Mouse (Mus musculus) 416B (cell line): ENCODE measurements at regions not wholly inside any gene's neighbourhood (a gene's known extent, or its start where the extent isn't known, plus 50 kb on each side); places are given as distances from the start of the nearest gene placed in this dataset.

Experiments used
- DNase-seq: peaks from one replicate; pipeline ENCODE4 v3.0.0; 2011; ENCODE audit warnings: low read depth

DNA sequence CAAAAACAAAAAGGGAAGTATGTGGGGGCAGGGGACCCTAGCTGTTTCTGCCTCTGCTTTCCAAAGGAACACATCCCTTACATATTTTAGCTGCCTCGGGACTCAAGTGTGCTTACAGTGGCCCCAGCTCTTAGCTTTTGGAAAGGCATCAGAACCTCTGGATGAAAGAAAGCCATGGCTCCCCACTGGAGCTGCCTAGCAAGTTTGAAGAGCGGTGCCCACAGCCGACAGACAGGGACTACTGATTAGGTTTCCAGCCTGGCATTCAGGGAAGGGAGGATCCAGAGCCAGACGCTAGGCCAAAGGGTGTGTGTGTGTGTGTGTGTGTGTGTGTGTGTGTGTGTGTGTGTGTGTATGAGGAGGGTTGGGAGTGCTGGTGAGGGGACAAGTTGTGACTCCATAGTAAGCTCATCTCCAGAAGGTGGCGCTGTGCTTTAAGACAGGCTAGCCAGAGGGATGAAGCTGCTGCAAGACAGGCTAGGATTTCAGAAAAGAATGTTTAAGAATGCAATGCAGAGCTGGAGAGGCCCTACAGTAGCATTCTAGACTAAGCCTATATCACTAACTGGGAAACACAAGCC is 318.9 kb downstream of the Mycn start:
- peak; percentile 58 for DNase-seq

GRCm38 (mm10) chr12:12621506-12621905 is 320.2 kb downstream of the Mycn start:
- no peak for DNase-seq

GRCm38 (mm10) chr12:12620316-12620715 is 321.4 kb downstream of the Mycn start:
- no peak for DNase-seq

DNA sequence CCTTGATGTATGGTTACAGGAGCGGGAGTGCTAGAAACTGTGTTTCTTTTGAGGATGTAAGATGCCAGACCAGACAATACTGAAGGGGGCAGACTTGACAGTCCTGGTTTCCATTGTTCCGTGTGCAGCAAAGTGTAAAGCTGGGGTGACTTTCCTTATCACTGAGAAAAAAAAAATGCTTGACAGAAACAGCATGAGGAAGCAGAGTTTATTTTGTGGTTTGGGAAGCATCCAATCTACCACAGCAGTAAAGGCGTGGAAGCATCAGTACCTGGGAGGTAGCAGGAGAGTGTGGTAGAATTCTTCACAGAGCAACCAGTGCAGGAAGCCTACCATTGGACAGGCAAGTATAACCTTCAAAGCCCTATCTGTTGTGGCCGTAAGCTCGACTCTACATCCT is 322.3 kb downstream of the Mycn start:
- DNase-seq = no peak

GRCm38 (mm10) chr12:12612520-12612919 is 329.2 kb downstream of the Mycn start:
- DNase-seq = no peak

- DNase-seq = no peak
These were observed 330.9 kb downstream of the Mycn start for GRCm38 (mm10) chr12:12610861-12611260.

GRCm38 (mm10) chr12:12607995-12608394 is 333.7 kb downstream of the Mycn start:
- DNase-seq = no peak

GRCm38 (mm10) chr12:12606911-12607310 is 334.8 kb downstream of the Mycn start:
- DNase-seq = no peak

DNA sequence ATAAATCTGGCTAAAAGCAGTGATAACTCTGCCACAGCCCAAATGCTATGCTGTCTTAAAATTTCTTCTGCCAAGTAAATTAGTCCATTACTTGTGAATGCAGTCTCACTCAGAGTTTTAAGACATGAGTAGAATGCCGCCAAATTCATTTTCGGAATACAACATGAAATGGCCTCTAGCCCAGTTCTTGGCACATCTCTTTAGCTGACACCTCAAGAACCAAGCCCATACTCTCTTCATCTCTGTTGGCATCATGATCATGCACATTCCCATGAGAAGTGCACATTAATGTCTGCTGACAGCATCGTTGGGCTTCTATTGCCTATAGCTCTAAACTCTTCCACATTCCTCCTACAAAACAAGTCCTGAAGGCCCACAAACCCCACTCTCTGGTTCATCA is 336.2 kb downstream of the Mycn start:
- DNase-seq = no peak

DNA sequence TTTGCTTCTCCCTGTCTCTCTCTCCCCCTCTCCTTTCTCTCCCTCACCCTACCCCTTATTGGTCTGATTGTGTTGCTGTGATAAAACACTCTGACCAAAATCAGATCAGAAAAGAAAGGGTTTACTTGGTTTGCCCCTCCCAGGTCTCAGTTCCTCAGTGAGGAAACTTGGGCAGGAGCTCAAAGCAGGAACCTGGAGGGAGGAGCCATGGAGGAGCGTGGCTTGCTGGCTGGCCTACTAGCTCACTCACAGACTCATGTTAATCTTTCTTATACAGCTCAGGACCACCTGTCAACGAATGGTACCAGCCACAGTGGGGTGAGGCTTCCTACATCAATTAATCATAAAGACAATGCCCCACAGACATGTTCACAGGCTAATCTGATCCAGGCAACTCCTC is 339.4 kb downstream of the Fam49a start:
- DNase-seq = no peak

DNA sequence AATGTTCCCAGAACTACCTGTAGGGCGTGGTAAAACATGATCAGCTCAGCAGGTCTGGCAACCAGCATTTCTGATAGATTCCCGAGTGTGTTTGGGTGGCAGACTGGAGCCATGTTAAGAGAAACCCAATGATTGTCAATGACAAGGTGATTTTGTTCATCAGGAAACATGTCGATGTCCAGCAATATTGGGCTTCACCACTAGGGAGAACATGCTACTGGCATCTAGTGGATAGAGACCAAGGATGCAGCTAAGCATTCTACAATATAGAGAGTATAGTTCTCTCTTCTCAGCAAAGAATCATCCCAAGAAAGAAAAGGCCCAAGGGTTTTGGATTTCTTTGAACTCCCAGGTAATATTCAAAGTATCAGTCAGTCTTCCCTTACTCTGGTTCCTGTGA is 333.5 kb downstream of the Fam49a start:
- DNase-seq = no peak

DNA sequence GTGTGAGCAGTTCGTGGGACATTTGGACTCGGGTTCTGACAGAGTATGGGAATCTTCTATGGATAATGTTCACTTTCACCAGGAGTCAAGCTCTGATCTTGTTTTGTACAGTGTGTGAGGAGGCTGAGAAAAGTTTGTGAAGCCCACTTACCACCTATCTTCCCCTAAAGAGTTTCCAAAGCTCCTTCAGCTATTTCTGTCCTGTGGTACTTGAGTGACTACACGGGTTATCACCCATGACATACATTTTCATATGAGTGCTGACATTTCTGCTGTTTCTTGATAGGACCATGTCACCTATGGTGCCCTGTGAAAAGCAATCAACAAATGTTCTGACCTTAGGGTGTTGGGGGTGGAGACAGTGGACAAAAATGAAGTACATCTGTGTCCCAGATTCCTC is 332.6 kb downstream of the Fam49a start:
- DNase-seq = no peak

DNA sequence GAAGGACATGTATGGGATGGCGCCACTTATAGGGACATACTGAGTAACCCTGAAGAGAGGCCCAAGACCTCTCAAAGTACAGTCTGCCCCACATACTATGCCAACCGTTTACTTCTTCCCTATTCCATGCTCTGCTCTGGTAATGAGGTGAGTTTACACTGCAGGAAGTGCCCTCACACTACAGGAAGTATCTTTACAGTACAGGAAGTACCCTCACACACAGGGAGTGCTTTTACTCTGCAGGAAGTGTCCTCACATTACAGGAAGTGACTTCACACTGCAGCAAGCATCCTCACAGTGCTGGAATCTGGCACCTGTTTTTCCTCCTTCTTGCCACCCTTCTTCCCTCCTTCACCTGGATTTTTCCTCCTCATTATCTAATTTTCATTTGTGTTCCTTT is 331.4 kb downstream of the Fam49a start:
- DNase-seq = no peak

GRCm38 (mm10) chr12:12590753-12591291 is 328.9 kb downstream of the Fam49a start:
- DNase-seq = no peak

DNA sequence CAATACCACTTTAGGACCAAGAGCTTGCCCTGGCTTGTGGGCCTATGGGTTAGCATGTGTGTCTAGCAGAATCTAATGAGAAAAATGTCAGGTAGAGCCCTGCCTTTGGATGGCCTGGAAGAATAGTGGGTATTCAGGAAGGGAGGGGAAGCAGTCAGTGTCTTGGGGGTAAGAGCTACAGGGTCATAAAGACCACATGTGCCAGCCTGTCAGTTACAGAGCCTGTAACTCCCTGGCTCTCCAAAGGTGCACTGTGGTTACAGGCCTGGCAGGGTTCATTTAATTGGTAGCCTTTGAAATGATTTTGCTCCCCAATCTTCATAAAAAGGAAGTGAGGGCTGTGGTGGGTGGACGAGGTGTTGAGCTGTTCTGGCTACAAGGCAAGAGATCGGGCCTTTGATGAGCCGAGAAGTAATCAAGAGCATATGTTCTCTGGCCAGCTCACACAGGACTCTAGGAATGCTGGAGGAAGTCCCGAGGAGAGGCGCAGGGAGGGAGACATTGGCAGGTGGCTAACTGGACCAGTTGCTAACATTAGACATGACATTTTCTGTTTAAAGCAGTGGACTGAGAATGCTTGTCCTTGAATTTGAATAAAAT is 326.9 kb downstream of the Fam49a start:
- no peak for DNase-seq

DNA sequence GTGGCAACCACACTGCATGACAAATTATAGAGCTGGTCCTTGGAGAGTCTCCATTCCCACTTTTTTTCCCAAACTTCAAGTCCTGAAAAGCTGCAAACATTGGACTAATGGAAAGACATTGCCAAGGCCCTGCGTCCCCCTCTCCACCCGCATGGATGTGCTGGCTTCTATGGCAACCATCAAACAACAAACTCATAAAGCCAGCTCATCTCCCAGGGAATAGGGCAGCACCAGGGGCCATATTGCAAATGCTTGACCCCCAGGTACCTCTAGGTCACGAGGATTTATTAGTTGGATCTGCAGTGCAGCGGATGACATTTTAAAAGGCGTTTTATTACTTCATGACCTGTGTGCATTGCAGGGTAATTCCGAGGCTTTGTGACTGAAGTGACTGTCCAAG is 324.5 kb downstream of the Fam49a start:
- no peak for DNase-seq

- no peak for DNase-seq
These were observed 319.6 kb downstream of the Fam49a start for GRCm38 (mm10) chr12:12581271-12582186.

GRCm38 (mm10) chr12:12580763-12581178 is 318.8 kb downstream of the Fam49a start:
- no peak for DNase-seq

- no peak for DNase-seq
These were observed 316.3 kb downstream of the Fam49a start for GRCm38 (mm10) chr12:12578278-12578677.

DNA sequence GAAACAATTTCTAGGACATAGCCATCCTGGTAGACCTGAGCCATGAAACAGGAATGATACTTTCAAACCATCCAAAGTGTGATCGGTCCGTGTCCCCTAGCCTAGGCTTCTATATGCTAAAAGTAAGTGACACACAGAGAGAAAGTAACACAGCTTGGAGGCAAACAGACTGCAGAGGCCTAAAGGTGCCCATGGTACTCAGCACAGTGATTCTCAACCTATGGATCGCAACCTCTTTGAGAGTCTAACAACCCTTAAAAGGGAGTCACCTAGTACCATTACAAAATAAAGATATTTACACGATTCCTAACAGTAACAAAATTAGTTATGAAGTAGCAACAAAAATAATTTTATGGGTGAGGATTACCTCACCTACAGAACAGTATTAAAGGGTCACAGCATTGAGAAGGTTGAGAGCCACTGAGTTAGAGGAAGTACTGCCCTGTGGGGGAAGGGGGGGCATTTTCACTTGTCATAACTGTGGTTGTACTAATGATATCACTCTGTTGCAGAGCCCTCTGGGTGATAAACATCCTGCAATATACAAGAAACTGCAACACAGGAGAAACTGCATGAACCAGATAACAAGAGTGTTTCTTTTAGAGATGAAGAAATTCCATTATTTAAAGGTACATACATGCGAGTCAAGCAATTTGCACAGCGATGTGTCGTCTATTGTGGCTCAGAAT is 308.8 kb downstream of the Fam49a start:
- DNase-seq = peak; percentile 68

- no peak for DNase-seq
These were observed 305.8 kb downstream of the Fam49a start for GRCm38 (mm10) chr12:12567734-12568104.

DNA sequence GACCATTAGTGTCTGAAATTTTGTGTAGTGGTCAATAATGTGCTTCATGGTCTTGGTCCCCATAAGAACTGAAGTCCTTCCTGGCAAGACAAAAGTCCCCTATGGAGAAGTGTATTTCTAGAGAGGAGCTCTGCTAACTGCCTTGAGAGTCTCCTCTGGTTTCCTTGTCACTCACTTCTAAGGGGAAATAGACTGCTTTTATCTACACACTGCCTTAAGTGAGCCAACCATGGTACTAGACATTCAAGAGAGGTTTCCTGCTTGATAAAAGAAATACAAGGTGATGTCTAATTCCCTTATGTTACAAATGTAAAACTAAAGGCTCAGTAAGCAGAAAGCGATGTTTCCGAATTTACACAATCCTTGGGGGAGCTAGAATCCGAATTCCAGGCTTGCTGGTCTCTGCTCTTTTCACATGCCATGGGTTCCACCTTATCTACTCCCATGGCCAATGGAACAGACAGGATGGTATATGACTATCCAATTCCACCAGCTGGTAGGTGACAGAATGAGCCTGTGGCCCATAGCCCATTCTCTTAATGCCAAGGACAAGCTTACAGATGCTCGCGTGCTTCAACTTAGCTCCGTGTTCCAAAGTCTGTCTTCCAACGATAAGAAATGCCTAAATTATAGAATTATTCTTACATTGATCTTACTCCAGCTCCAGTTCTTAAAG is 305.3 kb downstream of the Fam49a start:
- DNase-seq = no peak
